Mouse (Mus musculus): ENCODE measurements around the gene Krtap1-4.

DNA sequence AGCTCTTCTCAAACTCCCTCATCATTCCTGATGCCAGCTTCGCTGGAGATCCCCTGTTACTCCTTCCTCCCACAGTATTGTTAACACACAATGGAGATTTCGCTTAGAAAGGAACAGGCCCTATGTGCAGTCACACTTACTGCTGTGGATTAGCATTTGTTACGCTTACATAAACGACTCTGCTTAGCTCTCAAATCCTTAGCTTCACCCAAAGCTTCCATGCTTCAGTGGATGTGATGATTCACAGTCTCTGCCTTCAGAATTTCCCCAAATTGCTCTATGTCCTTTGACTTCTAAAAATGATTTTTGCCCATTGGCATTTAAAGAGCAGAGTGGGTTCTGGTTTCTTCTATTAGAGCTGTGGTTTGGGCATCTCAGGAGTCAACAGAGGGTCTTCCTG, 10.3 kb downstream of the Krtap1-4 start:
- no peak for TF ChIP-seq ZNF384 (IDR thresholded peaks at IDR 0.05; ENCODE audit: low read depth, low read length)
- TF ChIP-seq MAFK (IDR thresholded peaks at IDR 0.05; ENCODE audit: insufficient read depth, low read depth, low read length): no peak
- no peak for TF ChIP-seq CHD2 (IDR thresholded peaks at IDR 0.05; ENCODE audit: low read depth, low read length)
- TF ChIP-seq ZC3H11A (IDR thresholded peaks at IDR 0.05; ENCODE audit: borderline replicate concordance, low read depth, low read length): no peak
- TF ChIP-seq HCFC1 (IDR thresholded peaks at IDR 0.05; ENCODE audit: borderline replicate concordance, insufficient read depth, low read length): no peak

All from ES-E14 (cell line).